Mouse (Mus musculus) thymus, adult 2 months (tissue): ENCODE data around the gene Stab2.

Experiments used
- CTCF ChIP-seq: fragments of 200-500 bp; IDR thresholded peaks from 2 replicates; pipeline ENCODE4 v1.5.1; 2012; ENCODE audit warnings: mild to moderate bottlenecking, control low read depth, low read length, moderate library complexity, borderline replicate concordance; ENCODE audit not compliant: control insufficient read depth, poor library complexity, insufficient read depth; ENCODE audit errors: extremely low read depth
- POLR2A ChIP-seq: fragments of 200-500 bp; IDR thresholded peaks from 2 replicates; pipeline ENCODE4 v1.6.1; 2012; ENCODE audit warnings: mild to moderate bottlenecking, low read length, control low read depth, moderate library complexity; ENCODE audit not compliant: control insufficient read depth, poor library complexity, insufficient read depth; ENCODE audit errors: extremely low read depth

DNA sequence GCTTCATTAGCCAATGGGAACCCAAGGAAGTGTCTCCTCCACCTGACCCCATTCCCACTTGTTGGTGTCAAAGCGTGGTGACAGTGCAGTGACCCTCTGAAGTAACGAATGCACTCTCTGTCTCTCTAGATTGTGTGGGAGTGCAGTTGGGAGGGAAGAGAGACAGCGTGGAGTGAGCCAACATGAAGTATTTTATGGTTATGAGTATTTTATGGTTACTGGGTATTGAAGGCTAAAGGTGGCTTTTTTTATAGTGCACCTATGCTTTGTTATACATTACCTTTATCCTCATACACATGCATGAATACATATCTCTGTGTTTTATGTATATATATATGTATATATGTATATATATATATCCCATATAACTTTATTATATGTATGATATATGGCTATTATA is 41.4 kb upstream of the Stab2 start:
- no peak for TF ChIP-seq CTCF
- no peak for TF ChIP-seq POLR2A
